Mouse (Mus musculus) embryo, embryonic 11 days (tissue): ENCODE results near the gene Ntsr1.

Experiments used
- DNase-seq: peaks from one replicate; pipeline ENCODE4 v3.0.0-alpha.2; 2015

The Ntsr1 gene

GRCm38 (mm10) chr2:180563296-180563695, 63.5 kb downstream of the Ntsr1 start:
- DNase-seq, result no peak

DNA sequence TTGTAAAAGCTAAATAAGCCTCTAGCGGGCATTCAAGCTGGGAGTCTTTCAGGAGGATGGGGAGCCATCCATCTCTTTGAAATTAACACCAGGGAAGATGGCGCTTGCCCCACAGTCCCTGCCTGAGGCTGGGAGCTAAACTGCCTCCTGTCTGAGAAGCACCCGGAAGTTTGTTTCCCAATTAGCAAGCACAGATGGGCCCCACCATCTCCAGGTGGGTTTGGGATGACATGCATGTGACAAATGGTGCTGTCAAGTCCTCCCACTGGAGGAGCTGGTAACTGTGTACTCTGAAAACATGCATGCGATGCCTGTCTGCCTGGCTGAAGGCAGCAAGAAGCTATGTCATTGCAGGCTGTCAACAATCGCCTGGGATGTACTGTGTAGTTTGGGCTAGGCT, 64.1 kb downstream of the Ntsr1 start:
- no peak for DNase-seq

DNA sequence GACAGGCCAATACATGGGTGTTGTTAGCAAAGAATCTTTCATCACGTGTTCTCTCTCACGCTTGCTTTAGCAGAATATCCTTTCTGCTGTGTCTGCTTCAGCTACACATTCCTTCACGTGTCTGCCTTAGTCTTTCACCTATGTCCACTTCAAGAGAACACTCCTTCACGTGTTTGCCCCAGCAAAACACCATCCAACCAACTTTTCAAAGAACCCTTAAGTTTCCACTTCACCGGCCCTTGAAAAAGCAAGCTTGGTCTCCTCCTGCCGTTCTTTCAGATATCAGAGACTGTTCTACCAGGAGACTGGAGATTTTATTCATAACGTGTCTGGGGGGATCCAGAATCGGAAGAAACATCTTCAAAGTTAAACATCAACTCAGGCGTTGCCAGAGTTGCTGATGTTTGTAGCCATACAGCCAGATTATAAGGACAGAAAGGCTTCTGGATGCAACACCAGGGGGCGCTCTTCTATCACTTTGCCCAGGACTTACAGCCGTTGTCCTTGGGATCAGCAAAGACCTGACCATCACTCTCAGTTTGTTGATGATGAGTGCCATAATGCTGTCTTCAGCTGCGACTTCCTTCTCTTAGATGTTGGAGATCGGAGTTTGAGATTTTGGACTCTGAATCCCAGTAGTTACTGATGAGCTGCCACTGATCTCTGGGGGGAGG, 66.6 kb downstream of the Ntsr1 start:
- peak; percentile 80 for DNase-seq

DNA sequence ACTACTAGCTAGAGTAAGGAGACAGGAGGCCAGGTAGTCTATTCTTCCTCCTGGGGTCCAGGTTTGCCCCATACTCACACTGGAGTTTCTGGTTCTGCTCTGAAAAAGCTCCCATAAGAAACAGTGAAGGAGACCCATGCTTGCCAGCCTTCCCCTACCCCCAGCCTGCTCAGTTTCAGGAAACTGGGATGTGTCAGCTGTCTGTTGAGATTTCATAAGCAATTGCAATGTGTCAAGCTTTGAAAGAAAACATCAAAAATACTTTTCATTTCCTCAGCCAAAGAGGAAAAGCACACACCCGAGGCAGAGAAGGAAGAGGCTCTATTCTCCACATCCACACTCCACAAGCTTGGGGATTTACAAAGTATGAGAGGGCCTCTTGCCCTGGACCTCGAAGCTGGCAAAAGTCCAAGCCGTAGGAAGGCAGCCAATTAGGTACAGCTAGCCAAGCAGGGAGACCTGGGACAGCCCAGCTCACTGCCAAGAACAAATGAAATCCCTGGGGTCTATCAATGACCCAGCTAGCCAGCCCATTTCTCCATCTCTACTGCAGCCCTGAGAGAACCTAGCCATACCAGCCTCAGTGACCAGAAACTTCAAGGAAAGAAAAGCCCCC, 69.4 kb downstream of the Ntsr1 start:
- DNase-seq, result no peak

- peak; percentile 12 for DNase-seq
Measured at GRCm38 (mm10) chr2:180576482-180576881, 76.7 kb downstream of the Ntsr1 start.

DNA sequence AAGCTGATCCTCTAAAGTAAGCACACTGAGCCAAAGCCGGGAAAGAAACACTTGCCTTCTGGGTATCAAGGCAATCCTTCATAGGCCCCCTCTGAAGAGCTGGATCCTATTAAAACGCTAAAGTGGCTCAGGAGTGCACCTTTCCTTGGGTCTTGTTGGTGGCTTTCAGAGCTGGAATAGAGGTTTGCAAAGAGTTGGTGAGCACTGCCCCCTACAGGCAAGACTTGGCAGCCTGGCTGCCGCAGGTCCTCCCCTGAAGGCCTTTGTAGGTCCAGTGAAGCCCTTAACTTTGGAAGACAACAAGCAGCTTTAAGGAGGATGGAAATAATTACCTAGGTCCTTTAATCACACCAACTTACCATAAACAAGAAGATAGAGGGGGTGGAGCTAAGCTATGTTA, 78.9 kb downstream of the Ntsr1 start:
- peak; percentile 79 for DNase-seq

GRCm38 (mm10) chr2:180581002-180581401, 81.2 kb downstream of the Ntsr1 start, which contains the start of gene Mrgbp:
Gene Mrgbp, plus strand, starts transcription at chr2:180581304.
- DNase-seq, result no peak

DNA sequence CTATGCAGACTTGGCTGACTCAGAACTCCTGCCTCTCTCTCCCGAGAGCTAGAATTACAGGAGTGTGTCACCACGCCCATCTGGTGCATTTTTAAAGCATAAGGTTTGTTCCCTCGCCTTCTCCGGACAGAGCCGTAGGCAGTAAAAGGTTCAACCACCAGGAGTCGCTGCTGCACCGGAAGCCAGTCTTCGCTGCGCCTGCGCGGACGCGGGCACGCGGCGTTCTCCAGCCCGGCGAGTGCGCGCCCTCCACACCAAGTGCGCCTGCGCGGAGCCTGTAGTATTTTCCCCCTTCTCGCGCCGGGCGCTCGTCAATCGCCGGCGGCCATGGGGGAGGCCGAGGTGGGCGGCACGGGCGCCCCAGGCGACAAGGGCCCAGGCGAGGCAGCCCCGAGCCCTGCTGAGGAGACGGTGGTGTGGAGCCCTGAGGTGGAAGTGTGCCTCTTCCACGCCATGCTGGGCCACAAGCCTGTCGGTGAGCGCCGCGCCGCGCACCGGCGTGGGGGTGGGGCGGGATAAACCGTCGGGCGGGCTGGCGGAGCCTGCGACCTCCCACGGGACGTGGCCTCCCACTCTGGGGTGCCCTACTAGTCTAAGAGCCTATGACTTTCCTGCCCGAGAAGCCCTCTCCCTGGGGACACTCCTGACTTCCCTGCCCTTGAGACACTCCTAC, 82.8 kb downstream of the Ntsr1 start:
- peak; percentile 97 for DNase-seq

- no peak for DNase-seq
Measured at GRCm38 (mm10) chr2:180583154-180583507, 83.4 kb downstream of the Ntsr1 start.

DNA sequence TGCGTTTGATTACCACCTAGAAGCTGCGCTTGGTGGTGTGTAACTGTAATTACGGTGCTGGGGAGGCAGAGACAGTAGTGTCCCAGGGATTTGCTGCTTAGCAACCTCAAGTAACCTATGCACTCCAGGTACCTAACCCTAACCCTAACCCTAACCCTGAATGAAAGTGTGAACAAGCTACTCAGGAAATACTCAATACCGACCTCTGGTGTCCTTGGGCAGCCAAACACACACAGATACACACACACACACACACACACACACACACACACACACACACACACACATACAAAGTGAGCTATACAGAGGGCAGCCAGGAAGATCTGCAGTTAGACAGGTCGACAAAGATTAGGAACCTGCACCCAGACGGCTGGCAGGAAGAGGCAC, 89.0 kb downstream of the Ntsr1 start:
- DNase-seq, result no peak

DNA sequence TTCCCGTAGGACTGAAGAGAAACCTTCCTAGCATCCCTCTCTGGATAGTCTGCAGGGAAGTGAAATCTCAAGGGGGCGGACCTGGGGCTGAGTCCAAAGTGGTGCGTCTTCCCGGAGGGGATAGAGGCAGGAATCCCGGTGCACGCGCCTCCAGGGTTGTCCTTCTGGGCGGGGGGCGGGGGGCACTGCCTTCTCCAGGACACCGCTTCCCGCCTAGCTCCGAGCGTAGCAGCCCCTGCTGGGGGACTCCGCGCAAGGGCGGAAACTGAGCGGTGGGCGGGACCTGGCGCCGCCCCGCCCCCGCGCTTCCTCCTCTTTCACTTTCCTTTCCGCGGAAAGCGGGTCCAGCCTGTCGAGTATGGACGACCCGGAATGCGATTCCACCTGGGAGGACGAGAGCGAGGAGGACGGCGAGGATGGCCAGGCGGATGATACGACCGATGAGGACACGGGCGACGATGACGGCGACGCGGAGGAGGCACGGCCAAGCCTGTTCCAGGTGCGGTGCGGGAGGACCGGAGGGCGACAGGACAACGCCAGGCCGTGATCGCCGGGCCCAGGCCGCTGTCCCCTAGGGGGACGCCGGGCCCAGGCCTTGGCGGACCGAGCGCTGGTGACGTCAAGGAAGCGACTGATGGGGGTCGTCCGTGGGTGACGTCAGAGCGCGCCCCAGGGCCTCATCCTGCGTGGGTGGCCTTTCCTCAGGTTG, 89.5 kb downstream of the Ntsr1 start, which contains the start of gene Ogfr:
Gene Ogfr, plus strand, starts transcription at position 123 of the 709 bp plus-strand sequence.
- DNase-seq, result peak; percentile 93
